Mouse (Mus musculus) ovary, postnatal 10 days (tissue): ENCODE data around the gene Kifc1.
A peak's percentile ranks its signal among the peaks of the same experiment; 100 is the strongest.

Source experiments
- DNase-seq: peaks from one replicate; pipeline ENCODE4 v3.0.0; 2022; ENCODE audit warnings: low spot score

The Kifc1 gene

DNA sequence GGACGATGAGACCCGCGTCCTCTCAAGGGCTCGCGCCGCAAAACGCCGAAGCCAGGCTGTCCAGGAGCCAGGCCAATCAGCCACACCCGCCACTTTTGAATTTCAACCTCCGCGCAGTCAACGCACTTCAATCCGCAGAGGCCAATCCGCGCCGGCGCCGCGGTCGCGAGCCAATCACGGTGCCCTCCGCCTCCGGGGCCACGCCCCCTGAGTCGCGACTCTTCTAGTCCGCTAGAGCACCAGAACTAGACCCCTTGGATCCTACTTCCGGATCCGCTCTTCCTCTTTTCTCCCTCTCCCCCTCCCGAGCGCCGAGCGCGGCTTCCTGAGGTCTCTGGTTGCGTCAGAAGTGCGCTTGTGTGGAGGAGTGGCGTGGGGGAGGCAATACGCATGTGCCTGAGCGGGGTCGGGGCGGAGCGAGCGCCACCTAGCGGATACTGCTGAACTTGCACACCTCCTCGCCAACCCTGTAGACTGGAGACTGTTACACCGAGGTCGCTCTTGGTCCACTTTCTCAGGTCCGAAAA, at the start of gene Kifc1:
TSS of gene Kifc1 (minus strand) at position 129 of the 527 bp plus-strand sequence.
- peak; percentile 95 for DNase-seq

DNA sequence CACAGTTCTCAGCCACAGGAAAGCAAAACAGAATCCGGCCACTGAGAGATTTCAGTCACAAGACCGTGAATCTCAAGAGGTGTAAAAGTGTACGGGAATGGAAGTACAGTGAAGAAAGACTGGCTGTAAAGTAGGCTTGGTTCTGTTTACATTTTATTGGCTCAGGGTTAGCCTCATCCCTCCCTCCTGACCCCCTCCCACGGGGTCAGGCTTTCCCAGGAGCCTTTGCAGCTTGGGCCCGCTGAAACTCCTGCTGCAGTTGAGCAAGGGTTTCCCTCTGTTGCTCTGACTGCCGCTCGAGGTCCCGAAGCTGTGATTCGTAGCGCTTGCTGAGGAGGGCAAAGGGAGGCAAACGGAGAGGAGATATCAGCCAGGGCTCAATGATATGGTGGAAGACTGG, 48.3 kb upstream of the Kifc1 start:
- no peak for DNase-seq

DNA sequence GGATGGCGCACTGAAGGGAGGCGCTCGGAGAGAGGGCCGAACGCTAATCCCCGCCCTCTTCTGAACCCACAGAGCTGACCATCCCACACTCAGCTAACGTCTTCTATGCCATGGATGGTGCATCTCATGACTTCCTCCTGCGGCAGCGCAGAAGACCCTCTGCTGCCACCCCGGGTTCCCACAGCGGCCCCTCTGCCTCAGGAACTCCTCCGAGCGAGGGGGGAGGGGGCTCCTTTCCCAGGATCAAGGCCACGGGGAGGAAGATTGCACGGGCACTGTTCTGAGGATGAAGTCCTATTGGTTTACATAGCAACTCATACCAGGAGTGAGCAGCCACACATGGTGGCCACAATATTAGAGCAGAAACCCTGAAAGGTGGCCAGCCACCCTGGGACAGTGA, 46.5 kb upstream of the Kifc1 start:
- no peak for DNase-seq

- no peak for DNase-seq
These were observed 45.1 kb upstream of the Kifc1 start for GRCm38 (mm10) chr17:33935422-33936055.

DNA sequence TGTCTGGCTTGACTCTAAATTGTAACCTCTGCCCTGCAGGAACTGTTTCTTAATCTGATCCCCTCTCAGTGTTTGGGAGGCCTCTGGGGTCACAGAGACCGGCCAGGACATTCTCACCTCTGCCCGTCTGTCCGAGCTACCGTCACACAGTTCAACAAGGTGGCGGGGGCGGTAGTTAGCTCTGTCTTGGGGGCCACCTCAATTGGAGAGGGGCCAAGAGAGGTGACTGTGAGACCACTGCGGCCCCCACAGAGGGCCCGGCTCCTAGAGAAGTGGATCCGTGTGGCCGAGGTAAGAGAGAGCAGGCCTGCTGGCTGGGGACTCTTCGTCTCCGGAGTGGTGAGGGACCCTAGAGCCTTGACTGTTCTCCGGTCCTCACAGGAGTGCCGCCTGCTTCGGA, 42.5 kb upstream of the Kifc1 start:
- DNase-seq: no peak

DNA sequence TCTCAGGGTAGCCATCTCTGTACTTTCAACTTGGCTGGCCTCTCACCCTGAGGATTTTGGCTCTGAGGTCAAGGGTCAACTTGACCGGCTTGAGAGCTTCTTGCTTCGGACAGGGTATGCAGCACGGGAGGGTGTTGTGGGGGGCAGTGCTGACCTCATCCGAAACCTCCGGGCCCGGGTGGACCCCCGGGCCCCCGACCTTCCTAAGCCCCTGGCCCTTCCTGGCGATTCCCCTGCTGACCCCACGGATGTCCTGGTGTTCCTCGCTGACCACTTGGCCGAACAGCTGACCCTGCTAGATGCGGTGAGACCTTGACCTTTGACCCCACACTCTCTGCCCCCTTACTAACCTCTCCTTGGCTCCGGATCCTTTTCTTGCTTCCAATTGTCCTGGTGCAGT, 42.0 kb upstream of the Kifc1 start:
- DNase-seq: no peak

- no peak for DNase-seq
These were observed 41.5 kb upstream of the Kifc1 start for GRCm38 (mm10) chr17:33931947-33932346.

DNA sequence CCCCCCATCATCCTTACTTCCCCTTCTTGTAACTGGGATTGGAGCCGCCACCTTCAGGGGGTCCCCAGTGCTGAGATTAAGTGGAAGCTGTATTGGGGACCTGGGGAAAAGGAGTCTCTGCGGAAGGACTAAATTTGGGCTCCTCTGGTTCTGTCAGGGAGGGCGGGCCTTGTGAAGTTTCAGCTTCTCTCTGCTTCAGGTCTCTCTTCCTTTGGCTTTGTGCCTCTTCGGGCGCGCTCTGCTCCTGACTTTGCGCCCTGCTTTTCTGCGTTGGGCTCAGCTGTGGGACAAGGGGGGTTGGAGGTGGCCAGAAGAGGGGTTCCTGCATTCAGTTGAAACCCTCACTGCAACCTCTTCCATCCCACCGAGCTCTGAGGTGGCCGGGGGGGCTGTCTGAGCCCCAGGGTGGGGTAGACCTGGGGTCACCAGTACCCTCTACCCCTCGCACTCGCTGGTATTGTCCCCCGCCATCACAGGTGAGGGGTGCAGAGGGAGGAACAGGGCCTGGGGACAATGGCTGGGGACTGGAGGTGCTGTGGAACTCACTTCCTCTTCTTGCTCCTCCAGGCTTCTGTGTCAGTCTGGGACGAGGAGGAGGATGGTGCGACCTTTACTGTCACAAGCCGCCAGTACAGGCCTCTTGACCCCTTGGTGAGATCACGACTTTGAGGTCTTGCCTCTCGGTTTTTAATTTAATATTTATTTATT, 40.9 kb upstream of the Kifc1 start:
- no peak for DNase-seq

- DNase-seq: no peak
These were observed 40.1 kb upstream of the Kifc1 start for GRCm38 (mm10) chr17:33930280-33931158.

DNA sequence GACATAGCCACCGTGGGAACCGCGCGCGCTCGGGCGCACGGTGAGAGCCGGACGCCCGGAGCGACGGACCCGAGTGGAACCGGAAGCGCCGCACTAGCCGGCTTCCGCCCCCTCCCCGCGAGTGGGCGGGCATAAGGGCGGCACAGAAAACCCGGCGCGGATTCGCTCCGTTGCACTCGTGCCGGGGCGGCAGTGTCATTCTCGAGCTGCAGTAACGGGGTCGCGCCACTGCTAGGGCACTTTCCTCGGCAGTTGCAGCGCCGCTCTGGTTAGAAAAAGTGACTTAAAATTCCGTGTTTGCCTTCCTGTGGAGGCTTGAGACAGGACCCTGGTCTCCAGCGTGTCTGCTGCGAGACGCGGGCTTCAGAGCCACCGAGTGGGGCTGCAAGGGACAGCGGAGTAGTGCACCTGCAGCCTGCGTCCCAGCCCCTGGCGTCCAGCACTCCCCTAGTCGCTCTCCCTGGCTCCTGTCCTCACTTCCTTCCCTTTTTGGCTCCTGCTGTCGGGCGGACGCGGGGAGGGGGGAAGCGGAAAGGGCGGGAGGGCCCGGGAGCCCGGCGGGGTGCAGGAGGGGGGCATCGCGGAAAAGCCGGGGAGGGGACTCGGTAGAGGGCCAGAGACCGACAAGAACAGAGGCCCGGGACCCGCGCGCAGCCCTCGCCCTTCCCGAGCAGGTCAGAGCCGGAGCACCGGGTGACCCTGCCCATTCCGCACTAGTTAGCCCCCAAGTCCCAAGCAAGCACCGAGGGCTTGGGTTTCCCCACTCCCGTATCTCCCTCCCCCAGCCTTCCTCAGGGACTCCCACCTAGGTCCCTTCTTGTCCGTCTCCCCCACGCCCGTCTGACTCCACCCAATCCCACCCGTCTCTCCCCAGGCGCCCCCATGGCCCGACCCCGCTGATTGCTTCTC, 39.2 kb upstream of the Kifc1 start, which contains the start of gene Rgl2:
TSS of gene Rgl2 (plus strand) at position 173 of the 909 bp plus-strand sequence.
- DNase-seq: peak; percentile 93

- no peak for DNase-seq
These were observed 37.9 kb upstream of the Kifc1 start for GRCm38 (mm10) chr17:33928251-33928947.

DNA sequence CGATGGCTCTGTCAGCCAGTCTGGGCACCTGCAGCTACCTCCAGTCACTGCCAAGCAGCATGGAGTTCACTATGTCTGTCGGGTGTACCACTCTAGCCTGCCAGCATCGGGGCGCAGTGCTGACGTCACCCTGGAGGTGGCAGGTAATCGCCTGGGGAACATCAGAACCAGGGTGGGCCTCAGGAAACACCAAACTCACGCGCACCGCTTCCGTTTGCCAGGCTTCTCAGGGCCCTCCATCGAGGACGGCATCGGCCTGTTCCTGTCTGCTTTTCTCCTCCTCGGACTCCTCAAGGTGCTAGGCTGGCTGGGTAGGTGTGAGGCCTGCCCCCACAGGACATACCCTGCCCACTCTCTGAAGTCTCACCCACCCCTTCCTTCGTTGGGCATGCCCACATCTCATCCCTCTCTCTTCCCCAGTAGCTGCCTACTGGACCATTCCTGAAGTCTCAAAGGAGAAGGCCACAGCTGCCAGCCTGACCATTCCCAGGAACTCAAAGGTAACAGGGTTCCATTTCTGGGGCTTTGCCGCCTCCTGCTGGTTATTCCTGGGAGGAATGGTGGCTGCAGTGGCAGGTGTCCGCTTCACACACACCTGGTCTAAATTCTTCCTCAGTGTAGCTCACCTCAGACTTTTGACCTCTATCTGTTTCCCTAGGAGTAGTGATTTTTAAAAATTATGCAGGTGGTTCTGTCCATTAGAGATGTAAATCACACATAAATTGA, 35.9 kb upstream of the Kifc1 start:
- no peak for DNase-seq

DNA sequence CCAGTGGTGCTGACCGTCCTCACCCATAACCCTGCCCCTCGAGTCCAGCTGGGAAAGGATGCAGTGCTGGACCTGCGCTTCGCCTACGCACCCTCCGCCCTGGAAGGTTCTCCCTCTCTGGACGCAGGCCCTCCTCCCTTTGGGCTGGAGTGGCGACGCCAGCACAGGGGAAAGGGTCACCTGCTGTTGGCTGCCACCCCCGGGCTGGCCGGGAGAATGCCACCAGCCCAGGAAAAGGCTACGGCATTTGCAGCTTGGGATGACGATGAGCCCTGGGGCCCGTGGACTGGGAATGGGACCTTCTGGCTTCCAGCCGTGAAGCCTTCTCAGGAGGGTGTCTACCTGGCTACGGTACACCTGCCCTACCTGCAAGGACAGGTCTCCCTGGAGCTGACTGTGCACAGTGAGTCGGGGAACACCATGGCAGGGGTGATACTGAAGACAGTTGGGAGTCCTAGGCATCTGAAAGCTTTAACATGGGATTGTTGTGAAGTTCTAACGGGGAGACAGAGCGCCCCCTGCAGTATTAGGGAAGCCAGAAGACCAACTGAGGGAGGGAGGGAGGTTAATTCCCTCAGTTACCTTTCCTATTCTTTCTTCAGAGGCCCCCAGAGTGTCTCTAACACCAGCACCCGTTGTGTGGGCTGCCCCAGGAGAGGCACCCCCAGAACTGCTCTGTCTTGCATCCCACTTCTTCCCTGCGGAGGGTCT, 35.1 kb upstream of the Kifc1 start:
- no peak for DNase-seq

DNA sequence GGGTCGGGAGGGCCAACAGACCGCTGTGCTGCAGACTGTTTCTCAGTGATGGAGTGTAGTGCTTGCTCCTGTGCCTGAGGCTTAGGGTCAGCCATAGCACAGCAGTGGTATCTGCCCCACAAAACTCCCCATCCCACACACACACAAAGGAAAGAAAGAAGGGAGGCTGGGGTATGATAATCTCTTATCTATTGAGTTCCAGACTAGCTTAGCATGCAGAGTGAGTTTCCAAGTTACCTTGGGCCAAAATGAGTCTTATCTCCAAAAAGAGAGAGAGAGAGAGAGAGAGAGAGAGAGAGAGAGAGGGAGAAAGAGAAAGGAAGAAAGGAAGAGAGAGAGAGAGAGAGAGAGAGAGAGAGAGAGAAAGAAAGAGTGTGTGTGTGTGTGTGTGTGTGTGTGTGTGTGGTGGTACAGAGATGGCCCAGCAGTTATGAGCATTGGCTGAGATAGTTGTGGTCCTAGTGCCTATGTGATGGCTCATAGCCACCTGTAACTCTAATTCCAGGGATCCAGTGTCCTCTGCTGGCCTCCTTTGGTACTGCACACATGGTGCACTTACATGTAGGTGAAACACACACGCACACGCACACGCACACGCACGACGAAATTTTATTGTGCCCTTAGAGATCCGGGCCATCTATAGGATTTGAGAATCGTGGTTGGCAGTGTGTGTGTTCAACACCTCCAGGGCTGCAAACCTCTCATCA, 34.3 kb upstream of the Kifc1 start:
- no peak for DNase-seq

DNA sequence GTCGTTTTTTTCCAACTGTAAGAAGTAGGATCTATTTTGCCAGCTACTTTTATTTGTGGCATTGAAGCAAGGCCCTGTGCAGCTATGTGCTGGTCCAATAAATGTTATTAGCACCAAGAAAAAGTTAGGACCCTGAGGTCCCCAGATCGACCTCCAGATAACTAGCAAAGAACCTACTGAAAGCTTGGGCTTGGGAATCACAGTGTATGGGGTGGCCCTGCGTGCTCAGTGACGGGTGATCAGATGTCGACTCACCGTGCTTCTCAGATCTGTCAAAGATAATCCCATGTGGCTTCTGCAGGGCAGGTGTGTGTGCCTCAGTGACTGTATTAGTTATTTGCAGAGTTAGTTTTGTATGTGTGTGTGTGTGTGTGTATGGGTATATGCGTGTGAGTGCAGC, 30.9 kb upstream of the Kifc1 start:
- DNase-seq: no peak

DNA sequence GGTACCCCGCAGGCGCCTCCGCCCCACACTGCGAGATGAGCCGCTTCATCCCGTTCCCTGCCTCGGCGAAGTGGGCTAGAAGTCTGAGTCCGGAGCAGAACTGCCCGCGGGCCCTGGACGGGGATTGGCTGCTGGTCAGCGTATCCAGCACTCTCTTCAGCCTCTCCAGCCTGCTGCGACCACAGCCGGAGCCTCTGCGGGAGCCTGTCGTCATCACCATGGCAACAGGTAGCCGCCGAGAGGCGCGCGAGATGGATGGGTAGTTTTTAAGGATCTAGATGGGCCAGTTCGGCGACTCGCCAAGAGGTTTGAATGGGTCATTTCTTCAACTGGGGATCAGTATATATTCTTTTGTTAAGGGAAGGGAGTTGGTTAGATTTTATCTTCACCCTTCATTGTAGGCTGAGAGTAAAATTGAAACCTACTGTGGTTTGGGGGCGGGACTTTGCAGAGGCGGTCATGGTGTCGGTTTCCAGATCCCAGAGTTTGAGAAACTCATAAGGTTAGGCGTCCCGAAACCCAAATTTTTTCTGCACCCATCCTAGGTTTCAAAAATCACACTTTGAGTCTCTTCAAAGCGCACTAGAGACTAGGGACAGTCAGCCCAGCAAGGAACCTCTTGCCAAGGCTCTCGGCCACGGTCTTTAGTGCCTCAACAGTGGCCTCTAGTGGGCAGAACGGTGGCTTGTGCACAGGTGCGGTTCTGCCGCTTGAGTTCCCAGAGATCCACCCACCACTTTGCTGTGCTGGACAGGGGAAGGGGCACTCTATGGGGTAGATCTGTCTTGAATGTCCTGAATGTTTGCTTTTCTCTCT, 30.0 kb upstream of the Kifc1 start:
- DNase-seq: peak; percentile 72

DNA sequence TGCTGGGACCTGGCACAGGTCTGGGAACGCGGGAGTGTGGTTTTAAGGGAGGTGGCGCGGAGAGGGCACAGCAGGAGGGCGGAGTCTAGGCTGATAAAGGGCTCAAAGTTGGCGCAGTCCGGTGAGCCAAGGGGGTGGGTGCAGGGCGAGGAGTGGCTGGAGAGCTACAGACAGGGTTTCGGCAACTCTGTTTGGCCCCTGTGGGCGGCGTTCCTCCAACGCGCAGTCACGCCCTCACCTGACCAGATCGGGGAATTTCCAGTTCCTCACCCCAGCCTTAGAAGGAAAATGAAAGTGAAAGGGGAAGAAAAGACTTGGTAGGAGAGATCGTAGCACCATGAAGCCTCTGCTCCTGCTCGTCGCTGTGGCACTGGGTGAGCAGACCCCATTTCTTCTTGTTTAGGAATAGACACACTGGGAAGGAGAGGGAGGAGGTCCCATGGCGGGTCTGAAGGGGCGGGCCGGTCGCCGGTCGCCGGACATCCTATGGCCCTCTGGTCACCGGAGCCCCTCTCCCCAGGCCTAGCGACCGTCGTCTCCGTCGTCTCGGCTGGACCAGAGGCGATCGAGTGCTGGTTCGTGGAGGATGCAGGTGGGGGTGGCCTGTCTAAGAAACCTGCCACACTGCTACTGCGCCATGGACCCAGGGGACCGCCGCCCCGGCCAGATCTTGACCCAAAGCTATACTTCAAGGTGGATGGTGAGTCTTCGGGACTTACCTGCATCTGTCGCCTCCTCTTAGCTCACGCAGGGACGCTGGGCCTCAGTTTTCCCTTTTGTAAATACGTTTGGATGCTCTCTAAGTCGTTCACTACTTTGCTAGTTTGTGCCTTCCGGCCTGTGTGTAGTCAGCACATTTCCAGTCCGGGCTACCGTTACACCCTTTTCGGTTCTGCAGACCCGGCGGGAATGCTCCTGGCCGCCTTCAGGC, 29.2 kb upstream of the Kifc1 start:
- peak; percentile 63 for DNase-seq
